In the genomic region with DNA sequence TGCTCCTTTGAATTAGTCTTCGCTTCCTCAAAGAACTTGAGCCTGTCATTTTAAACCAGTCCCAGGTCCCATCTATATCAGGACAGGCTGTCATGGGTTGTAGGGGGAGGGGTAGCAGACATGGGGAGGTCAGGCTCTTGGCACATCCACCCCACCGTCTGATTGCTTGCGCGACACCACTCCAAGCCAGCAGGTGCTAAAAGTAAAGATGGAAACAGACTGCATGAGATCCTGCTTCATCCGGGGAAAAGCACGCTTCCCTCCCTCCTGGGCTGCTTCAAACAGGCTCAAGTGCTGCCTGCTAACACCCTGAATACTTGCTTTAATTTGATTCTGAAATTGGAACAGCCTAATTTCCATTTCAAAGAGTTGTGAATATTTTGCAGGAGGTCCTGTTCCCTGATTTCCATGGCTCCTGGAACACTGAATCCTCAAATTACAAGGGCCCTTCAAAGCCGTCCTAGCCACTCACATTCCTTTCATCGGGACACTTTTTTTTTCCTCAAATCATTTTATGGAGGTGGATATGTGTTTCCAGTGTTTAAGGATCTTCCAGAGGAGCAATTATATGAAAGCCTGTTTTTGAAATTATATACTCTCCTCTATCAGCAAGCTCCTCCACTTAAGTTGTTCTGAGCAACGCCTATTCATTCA, we compare ENCODE assay signal across 7 mouse cellular contexts. TPM values are rescaled to one million over a fixed set of nuclear protein-coding genes. Genes with fewer than 3 reads are reported as not detected.
DNase-seq lines count a peak whose midpoint lies in the region.

Gene Mettl11b, minus strand, starts transcription at position 127 of the 654 bp plus-strand sequence.

- peak; percentile 13 for DNase-seq in ZHBTc4 (ENCODE audit: low read depth, low spot score)
- DNase-seq in brain, embryonic 18.5 days (ENCODE audit: low read depth, low spot score) = peak; percentile 22
- no peak for DNase-seq in gastrocnemius, postnatal 4 days (ENCODE audit: low spot score in 2 of 2)
- peak; percentile 21 to 38 for DNase-seq in layer of hippocampus, postnatal 14 days (ENCODE audit: low spot score in 2 of 2)
- no peak for DNase-seq in adrenal gland, postnatal 10 days
- no peak for DNase-seq in liver
- no peak for DNase-seq in cerebellum, postnatal 25 days

RNA-seq across cellular contexts. Expression of gene Mettl11b, which starts in this region (rescaled TPM):
- total RNA-seq in gastrocnemius, postnatal 4 days (2021) = 10 to 100 TPM; 31.3 to 32.6 TPM
- 1 to 10 TPM; 3.7 to 4.9 TPM for total RNA-seq in layer of hippocampus, postnatal 14 days (2021)
- total RNA-seq in adrenal gland, postnatal 10 days (2021) = under 1 TPM in 1 of 2 experiments, not detected in 1; 0.85 TPM

Comparison
In these comparisons a context has a peak if more than half of its experiments do, and no peak if none do; other contexts are left out.
1. RNA of gene Mettl11b (total RNA-seq): 31.3 to 32.6 TPM in gastrocnemius, postnatal 4 days; 3.7 to 4.9 TPM in layer of hippocampus, postnatal 14 days and 0.85 TPM in adrenal gland, postnatal 10 days; every median in the first group is over 4 times any median in the second.
2. DNase-seq: peak in ZHBTc4 (single experiment), brain, embryonic 18.5 days (single experiment) and layer of hippocampus, postnatal 14 days (2 of 2); none in gastrocnemius, postnatal 4 days (0 of 2), adrenal gland, postnatal 10 days (single experiment), liver (single experiment) and cerebellum, postnatal 25 days (0 of 2).